Comparison of ENCODE assay signal across 14 mouse cellular contexts in the genomic region with DNA sequence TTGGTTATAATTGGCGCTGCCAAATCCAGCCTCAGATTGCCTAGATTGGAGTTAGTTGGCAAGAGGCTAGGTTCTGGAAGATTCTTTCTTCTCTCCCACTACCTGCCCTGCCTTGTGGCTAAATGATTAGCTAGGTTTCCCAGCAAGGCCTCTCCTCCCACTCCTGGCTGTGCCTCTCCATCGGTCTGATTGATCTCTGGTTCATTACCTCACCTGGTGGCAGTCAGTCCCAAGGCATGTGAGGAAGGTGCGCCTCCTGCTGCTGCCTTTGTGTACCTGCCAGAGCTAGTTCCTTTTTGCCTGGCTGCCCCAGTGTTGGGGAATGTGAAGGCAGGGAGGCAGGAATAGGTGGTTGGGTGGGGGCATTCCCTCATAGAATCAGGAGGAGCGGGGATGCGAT. TPM values are rescaled to one million over a fixed set of nuclear protein-coding genes. Genes with fewer than 3 reads are reported as not detected.
A peak's percentile ranks its signal among the peaks of the same experiment; 100 is the strongest.
DNase-seq lines count a peak whose midpoint lies in the region; ATAC-seq lines count a peak whose summit lies in the region.
"Had no signal": no experiment of that assay in that cellular context is flagged by ENCODE, and none has a peak within 500 bp of the region (broad histone marks: within the 10 kb centered on the region; RNA-seq: fewer than 3 reads in every experiment).

No protein-coding gene starts in this region.

- H3K9ac ChIP-seq in intestine, embryonic 15.5 days: no peak overlapping the region
- no peak overlapping the region for H3K9ac ChIP-seq in hindbrain, embryonic 16.5 days (ENCODE audit: low read depth, low read length)
- H3K9ac ChIP-seq: heart, embryonic 13.5 days; hindbrain, embryonic 15.5 days; liver, embryonic 15.5 days had no signal

- peak; percentile 4 for DNase-seq in ovary, postnatal 14 days (ENCODE audit: low spot score)
- DNase-seq in ovary, adult 18-20 months (ENCODE audit: low spot score): no peak
- DNase-seq in kidney, postnatal 14 days: peak; percentile 48
- peak; percentile 3 for DNase-seq in yolk sac, embryonic 10.5 days (ENCODE audit: low spot score)
- DNase-seq in c-Kit-positive CD71-positive TER-119-positive erythroid progenitor cells, embryonic 14.5 days (ENCODE audit: low spot score): no peak

- peak; percentile 92 for ATAC-seq in intestine, embryonic 15.5 days
- no peak for ATAC-seq in hindbrain, embryonic 16.5 days
- ATAC-seq: CD4-positive, CD25-positive, alpha-beta regulatory T cell, adult 4 months had no signal

- no peaks in the 10 kb centered on the region for H3K4me1 ChIP-seq in intestine, embryonic 15.5 days (replicated peaks)
- H3K4me1 ChIP-seq in hindbrain, embryonic 16.5 days (ENCODE audit: control insufficient read depth, insufficient read depth, low read depth, low read length): no peaks in the 10 kb centered on the region
- H3K4me1 ChIP-seq: heart, embryonic 13.5 days; hindbrain, embryonic 15.5 days; liver, embryonic 15.5 days; megakaryocyte, embryonic 14.5 days had no signal

- H3K27me3 ChIP-seq in intestine, embryonic 15.5 days (replicated peaks): no peaks in the 10 kb centered on the region
- no peaks in the 10 kb centered on the region for H3K27me3 ChIP-seq in hindbrain, embryonic 16.5 days (replicated peaks; ENCODE audit: control insufficient read depth, insufficient read depth, low read length)
- H3K27me3 ChIP-seq: heart, embryonic 13.5 days; hindbrain, embryonic 15.5 days; liver, embryonic 15.5 days; megakaryocyte, embryonic 14.5 days had no signal

- 64% methylated on average over 5 of the region's 5 CpGs for WGBS in intestine, embryonic 15.5 days
- WGBS in hindbrain, embryonic 16.5 days: 69% methylated on average over 5 of the region's 5 CpGs

- no peak overlapping the region for H3K27ac ChIP-seq in intestine, embryonic 15.5 days
- no peak overlapping the region for H3K27ac ChIP-seq in hindbrain, embryonic 16.5 days (ENCODE audit: low read depth, low read length)
- H3K27ac ChIP-seq: heart, embryonic 13.5 days; hindbrain, embryonic 15.5 days; liver, embryonic 15.5 days had no signal

- no peaks in the 10 kb centered on the region for H3K36me3 ChIP-seq in intestine, embryonic 15.5 days
- H3K36me3 ChIP-seq in hindbrain, embryonic 16.5 days (ENCODE audit: control insufficient read depth, insufficient read depth, low read length): no peaks in the 10 kb centered on the region
- H3K36me3 ChIP-seq: heart, embryonic 13.5 days; hindbrain, embryonic 15.5 days; liver, embryonic 15.5 days had no signal

- H3K9me3 ChIP-seq in intestine, embryonic 15.5 days: no peaks in the 10 kb centered on the region
- H3K9me3 ChIP-seq in hindbrain, embryonic 16.5 days (ENCODE audit: control insufficient read depth, low read length): no peaks in the 10 kb centered on the region
- H3K9me3 ChIP-seq: heart, embryonic 13.5 days; hindbrain, embryonic 15.5 days; liver, embryonic 15.5 days had no signal

- H3K4me3 ChIP-seq in intestine, embryonic 15.5 days (replicated peaks): no peak overlapping the region
- H3K4me3 ChIP-seq in hindbrain, embryonic 16.5 days (ENCODE audit: low read length): no peak overlapping the region
- H3K4me3 ChIP-seq: heart, embryonic 13.5 days; hindbrain, embryonic 15.5 days; liver, embryonic 15.5 days; megakaryocyte, embryonic 14.5 days; myocyte had no signal

- H3K4me2 ChIP-seq in intestine, embryonic 15.5 days (replicated peaks): no peak overlapping the region
- no peak overlapping the region for H3K4me2 ChIP-seq in hindbrain, embryonic 16.5 days (ENCODE audit: low read length)
- H3K4me2 ChIP-seq: heart, embryonic 13.5 days; hindbrain, embryonic 15.5 days; liver, embryonic 15.5 days had no signal

RNA-seq across cellular contexts. Expression of a gene that starts 1.7 kb away (rescaled TPM):
- polyA plus RNA-seq in intestine, embryonic 15.5 days (2015; fragmentation: Nextera tagmentation; extraction: Ambion mirVana): 0.52 and 0.63 TPM in 2 replicates
- polyA plus RNA-seq in hindbrain, embryonic 16.5 days (2015; fragmentation: Nextera tagmentation; extraction: Ambion mirVana): not detected in 2 replicates
- polyA plus RNA-seq: CD4-positive, CD25-positive, alpha-beta regulatory T cell, adult 4 months; cortical plate, adult 2 months; heart, embryonic 13.5 days; hindbrain, embryonic 15.5 days; liver, embryonic 15.5 days; myocyte had no signal

Comparison
In these comparisons a context has a peak if more than half of its experiments do, and no peak if none do; other contexts are left out.
1. DNase-seq: peak in ovary, postnatal 14 days (single experiment), kidney, postnatal 14 days (single experiment) and yolk sac, embryonic 10.5 days (single experiment); none in ovary, adult 18-20 months (single experiment) and c-Kit-positive CD71-positive TER-119-positive erythroid progenitor cells, embryonic 14.5 days (single experiment).